Mouse (Mus musculus) Muller cell, postnatal 12 days (primary cell): ENCODE measurements around the gene Tnni3.
A peak's percentile ranks its signal among the peaks of the same experiment; 100 is the strongest.

ENCODE experiments used
- DNase-seq: peaks from one replicate; pipeline ENCODE4 v3.0.0-alpha.2; 2015; ENCODE audit errors: inconsistent ontology term

Tnni3 gene

DNA sequence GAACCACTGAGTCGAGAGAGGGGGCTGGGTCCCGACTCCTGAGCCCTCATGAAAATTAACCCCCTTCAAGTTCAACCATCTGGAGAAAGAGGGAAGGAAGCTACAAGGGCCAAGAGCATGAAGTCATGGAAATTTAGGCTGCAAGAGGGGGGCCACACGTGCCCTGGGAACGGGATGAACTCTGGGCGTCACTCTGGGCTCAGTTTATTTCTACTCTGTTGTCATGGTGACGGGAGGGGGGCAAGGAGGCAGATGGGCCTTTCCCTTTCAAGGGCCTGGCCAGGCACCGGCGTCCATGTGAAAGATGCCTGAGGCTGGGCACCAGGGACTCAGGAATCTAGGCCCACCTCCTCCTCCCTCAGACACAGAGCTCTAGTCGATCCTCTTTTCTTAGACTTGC is 25.8 kb downstream of the Tnni3 start:
- peak; percentile 88 for DNase-seq

DNA sequence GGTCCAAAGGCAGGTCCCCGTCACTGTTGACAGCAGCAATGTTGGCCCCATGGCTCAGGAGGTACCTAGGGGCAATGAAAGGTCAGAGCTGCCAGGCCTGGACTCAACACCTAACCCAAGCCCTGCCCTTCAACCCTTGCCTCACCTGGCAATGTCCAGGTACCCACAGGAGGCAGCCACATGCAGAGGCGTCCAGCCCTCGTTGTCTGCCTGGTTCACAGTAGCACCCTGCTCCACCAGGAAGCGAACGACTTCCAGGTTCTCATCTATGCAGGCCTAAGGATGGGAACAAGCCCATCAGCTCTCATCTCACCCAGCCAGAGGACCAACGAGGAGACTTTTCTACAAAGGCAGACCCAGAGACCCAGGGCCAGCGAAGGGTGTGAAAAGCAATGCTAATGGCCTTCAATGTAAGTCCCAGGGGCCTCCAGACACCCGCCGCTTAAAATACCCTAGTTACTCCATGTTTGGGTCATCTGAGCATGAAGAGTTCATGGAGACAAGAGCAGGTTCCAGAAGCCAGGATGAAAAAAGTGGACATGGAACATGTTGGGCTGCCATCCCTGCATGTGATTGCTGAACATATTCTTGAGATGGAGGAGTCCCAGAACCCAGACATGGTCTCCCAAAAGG is 26.6 kb downstream of the Tnni3 start:
- DNase-seq = no peak

DNA sequence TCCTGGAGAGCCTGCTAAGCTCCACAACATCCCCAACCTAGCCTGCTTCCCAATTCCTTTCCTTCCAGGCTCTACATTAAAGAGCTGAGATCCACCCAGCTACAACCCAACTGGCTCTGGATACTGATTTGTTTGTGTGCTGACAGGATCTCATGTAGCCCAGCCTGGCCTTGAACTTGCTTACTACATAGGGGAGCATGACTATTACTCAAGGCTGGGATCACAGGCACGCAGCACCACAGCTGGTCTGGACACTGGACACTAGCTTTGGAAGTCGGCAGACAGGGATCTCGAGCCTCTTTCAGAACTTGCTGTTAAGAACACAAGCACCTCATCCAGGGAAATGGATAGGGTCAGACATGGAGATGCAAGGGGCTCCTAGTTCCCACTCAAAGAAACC is 27.6 kb downstream of the Tnni3 start:
- no peak for DNase-seq

DNA sequence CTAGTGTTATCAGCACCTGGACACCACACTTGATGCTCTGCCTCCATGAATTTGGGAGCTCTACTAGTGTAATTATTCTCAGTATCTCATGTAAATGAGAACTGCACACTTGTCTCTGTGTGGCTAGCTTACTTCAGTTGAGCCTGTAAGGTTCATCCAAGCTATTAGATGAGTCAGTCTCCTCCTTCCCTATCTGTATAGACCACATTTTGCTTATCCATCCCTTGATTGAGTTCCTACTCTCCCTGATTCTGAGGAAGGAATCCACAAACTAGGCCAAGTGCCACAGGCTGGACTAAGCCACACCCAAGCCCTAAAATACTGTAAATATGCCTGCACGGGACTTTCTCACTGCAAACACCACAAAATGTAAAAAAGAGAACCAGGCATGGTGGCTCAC is 30.0 kb downstream of the Tnni3 start:
- no peak for DNase-seq

DNA sequence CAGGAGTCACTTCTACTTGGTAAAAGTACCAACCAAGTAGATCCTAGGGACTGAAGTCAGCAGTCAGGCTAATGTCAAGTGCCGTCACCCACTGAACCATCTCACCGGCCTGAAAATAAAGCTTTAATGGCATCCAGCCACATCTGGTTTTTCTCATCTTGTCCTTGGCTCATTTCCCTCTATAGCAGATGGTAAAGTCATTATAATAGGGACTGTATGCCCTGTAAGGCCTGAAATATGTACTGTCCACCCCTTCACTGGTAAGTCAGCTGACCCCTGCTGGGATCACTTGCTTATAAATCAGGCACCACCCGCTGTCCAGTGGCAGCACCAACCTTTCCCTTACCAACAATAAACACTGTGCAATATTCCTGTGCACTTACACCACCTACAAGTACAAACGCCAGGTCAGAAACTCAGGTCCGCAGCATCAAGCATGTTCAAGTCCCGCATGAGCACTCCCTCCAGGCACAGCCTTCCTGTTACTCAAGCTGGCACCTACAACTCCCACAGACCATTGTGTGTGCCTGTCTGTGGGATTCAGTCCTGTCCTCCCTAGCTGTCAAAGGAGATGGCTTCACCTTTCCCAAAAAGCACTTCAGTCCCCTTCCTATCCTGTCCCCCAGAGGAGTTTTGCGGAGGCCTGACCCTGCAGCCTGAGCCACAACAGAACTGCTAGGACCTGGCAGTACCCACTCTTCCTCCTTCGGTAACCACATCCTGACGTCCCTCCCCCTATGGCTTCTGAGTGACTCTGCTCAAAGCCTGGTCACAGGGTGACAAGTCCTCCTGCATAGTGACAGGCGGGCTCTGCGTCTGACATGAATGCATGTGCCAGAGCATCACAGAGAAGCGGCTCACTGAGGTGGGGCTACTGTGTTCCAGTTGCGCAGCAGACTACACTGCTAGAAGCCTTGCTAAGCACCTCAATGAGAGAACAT is 31.5 kb downstream of the Tnni3 start:
- no peak for DNase-seq

DNA sequence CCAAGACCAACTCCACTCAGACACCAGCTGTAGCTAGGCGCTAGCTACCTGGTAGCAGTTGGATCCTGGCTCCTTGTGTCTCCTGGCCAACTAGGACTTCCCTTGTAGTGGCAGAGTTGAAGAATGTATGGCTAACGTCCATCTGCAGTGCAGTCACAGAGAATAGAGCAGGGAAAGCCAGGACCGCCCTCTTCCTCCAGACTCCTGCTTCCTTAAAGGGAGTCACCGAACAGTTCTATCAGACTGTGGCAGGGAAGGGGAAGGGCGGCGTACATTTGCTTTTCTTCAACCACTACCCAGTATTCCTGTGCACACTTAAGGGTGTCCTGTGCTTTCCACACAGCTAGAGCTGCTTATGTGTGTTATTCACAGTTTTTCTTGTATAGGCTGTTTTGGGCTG is 32.7 kb downstream of the Tnni3 start:
- no peak for DNase-seq

DNA sequence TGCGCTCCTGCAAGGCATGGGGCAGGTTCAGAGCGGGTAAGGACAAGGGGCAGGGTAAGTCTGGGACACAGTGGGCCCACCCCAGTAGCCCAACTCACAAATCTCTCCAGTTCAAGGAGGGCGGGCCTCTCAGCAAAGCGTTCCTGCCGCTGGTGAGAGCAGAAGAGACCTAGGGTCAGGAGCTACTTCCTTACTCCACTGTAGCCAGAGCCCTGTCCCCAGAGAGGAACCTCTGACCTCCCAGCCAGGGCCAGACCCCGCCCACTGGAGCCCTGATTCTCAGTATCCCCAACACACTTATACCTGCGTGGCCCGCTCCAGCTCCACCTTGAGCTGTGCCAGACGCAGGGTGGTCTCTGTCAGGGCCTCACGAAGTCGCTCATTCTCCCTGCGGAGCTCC is 41.7 kb downstream of the Tnni3 start:
- DNase-seq = no peak

DNA sequence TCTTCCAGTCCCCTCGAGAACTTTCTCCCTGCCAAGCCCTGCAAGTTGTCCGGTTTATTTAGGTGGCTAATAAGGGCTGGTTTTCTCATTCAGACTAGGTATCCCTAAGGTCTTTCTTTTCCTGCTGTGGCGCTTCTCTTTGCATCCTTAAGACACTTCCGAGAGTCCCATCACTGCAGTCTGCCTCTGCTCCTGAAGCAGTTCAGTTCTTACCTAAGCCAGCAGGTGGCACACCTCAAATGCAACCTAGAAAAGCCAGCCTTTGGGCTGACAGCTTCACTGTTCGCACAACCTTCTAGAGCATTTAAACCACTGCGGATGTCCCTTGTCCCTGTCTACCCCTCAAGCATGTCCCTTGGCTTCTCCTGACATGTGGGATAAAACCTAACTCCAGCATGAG is 44.4 kb downstream of the Tnni3 start:
- peak; percentile 32 for DNase-seq

DNA sequence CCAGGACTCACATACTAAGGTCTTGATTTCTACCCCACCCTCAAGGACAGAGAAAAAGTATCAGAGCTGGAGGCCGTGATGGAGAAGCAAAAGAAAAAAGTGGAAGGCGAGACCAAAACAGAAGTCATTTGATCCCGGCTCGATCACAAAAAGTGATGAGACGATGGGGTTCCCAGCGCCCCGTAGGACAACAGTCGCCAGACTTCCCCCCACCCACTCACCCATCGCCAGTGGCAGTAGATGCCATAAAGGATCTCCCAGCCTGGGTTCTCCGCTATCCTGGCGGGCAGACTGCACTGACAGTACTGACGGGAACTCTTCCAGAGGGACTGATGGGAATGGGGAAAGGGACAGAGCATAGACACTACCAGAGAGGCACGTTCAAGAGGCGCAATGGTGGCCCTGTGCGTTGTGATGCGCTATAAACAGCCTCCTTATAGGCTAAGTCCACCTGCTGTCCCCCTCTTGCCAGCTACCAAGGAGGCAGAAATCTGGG is 45.2 kb downstream of the Tnni3 start:
- no peak for DNase-seq

DNA sequence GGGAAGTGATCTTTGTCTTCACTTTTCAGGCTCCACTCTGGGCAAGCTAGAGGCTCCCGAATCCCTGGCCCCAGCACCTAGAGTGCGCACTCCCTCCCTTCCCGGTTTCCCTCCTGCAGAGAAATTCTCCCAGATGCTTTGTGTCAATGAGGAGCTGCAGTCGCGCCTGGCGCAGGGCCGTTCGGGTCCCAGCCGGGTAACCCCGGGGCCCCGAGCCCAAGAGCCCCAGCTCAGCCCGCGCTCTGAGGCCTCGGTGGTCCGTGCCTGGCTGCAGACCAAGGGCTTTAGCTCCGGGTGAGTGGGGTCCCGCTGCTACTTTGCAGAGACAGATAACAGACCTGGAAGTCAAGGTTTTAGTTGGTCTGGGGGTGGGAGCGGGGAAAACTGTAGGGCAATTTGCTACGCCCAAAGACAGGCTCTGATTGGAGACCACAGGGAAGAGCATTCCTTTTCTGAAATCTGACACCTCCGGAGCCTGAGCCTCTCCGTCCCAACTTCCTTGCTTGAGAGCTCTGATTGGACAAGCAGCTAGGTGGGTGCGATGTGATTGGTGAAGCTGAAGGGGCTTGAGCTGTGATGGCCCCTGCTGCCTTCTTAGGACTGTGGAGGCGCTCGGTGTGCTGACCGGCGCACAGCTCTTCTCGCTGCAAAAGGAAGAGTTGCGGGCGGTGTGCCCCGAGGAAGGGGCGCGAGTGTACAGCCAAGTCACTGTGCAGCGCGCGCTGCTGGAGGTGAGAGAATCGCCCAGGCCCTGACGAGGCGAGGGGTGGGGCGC is 45.8 kb downstream of the Tnni3 start:
- DNase-seq = peak; percentile 92

DNA sequence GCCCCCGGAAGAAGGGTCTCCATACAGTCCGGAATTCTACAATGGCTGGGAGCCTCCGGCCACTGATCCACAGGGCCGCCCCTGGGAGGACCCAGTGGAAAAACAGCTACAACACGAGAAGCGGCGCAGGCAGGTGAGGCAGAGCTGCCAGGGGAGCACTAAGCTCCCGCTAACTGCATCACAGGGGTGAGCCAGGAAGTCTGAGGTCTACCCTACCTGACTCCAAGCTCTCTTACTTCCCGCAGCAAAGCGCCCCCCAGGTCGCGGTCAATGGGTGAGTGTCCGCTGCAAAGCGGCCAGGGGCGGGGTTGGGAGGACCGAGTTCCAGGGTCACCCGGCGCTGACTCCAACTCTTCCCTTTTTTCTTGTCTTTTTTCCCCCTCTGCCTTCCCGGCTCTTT is 50.1 kb downstream of the Tnni3 start:
- DNase-seq = no peak

DNA sequence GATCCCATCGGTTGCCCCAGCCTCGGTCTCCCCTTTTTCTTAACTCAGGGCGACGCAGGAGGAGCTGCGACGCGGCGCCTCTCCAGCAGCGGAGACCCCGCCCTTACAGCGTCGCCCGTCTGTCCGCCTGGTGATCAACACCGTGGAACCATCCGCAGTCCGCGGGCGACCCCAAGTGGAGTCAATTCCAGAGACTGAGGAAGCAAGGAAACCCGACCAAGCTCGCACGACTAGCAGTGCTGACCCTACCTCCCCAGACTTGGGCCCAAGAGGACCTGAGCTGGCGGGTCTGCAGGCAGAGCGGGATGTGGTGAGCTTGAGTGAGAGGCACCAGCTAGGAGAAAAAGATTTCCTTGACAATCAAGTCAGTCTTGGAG is 52.9 kb downstream of the Tnni3 start:
- peak; percentile 84 for DNase-seq

DNA sequence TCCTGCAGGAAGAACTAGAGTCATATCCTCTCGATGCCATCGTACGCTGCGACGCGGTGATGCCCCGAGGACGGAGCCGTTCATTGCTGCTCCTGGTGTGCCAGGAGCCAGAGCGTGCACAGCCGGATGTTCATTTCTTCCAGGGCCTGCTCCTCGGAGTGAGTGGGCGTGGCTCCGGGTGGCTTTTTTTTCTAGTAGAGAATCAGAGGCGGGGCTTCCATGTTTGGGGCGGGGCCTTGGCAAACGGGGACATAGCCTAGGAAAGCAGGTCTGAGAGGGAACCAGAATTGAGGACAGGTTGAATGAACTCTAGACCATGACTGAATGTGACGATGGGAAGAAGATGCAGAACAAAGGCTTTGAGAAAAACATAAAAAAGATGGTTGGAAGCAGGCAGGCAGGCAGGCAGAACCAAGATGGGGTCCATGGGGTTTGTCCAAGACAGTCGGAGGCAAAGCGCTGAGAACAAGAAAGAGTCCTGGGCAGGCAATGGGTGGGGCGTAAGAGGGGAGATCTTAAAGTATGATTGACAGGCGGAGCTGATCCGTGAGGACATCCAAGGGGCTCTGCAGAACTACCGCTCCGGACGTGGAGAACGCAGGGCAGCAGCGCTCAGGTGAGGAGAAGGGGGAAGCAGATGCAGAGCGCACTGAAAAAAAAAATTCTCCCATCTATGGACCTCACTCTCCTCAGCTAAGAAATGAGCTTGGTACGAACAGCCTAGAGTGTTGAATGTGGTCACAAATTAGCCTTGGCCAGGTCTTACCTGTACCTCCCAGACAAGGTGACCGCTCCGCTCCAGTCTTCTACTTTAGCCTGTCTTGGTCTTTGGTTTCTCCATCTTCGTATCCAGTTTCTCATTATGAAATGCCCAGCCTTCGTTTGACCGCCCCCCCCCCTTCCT is 53.5 kb downstream of the Tnni3 start:
- DNase-seq = peak; percentile 74
